ENCODE assay signal across 15 mouse cellular contexts in genomic region chr8:123033431-123033830, GRCm38 (mm10). TPM values are rescaled to one million over a fixed set of nuclear protein-coding genes. Genes with fewer than 3 reads are reported as not detected.
DNase-seq lines count a peak whose midpoint lies in the region; ATAC-seq and TF ChIP-seq lines count a peak whose summit lies in the region.
"Had no signal": no experiment of that assay in that cellular context is flagged by ENCODE, and none has a peak within 500 bp of the region (broad histone marks: within the 10 kb centered on the region; RNA-seq: fewer than 3 reads in every experiment).

No protein-coding gene starts in this region.

- no peak overlapping the region for H3K9ac ChIP-seq in heart, embryonic 16.5 days (ENCODE audit: low read length)
- no peak overlapping the region for H3K9ac ChIP-seq in liver, embryonic 16.5 days (ENCODE audit: low read depth, low read length)
- H3K9ac ChIP-seq in hindbrain, embryonic 13.5 days, result no peak overlapping the region
- H3K9ac ChIP-seq: lung, embryonic 15.5 days had no signal

- ATAC-seq in heart, embryonic 16.5 days (replicated peaks; ENCODE audit: extremely low read depth, insufficient read depth, low FRiP score), result no peak
- no peak for ATAC-seq in liver, embryonic 16.5 days (ENCODE audit: low read depth)
- no peak for ATAC-seq in hindbrain, embryonic 13.5 days (ENCODE audit: low FRiP score)

- TF ChIP-seq CTCF in bone marrow macrophage, adult 2 months (IDR thresholded peaks at IDR 0.05; ENCODE audit: low read depth, low read length), result no peak

- no peaks in the 10 kb centered on the region for H3K36me3 ChIP-seq in heart, embryonic 16.5 days (ENCODE audit: control insufficient read depth, insufficient read depth)
- H3K36me3 ChIP-seq in liver, embryonic 16.5 days (ENCODE audit: control insufficient read depth, insufficient read depth), result no peaks in the 10 kb centered on the region
- no peaks in the 10 kb centered on the region for H3K36me3 ChIP-seq in hindbrain, embryonic 13.5 days
- H3K36me3 ChIP-seq: lung, embryonic 15.5 days had no signal

- peaks cover 41% of the 10 kb centered on the region for H3K4me1 ChIP-seq in heart, embryonic 16.5 days (ENCODE audit: control insufficient read depth, insufficient read depth, low read length)
- H3K4me1 ChIP-seq in bone marrow macrophage, adult 2 months (ENCODE audit: control insufficient read depth, insufficient read depth, low read length), result peaks cover 73% of the 10 kb centered on the region
- peaks cover 67% of the 10 kb centered on the region for H3K4me1 ChIP-seq in liver, embryonic 16.5 days (ENCODE audit: control insufficient read depth, low read depth, low read length)
- H3K4me1 ChIP-seq in hindbrain, embryonic 13.5 days (replicated peaks), result peaks cover 25% of the 10 kb centered on the region

- no peaks in the 10 kb centered on the region for H3K9me3 ChIP-seq in heart, embryonic 16.5 days (replicated peaks; ENCODE audit: control insufficient read depth, low read length)
- H3K9me3 ChIP-seq in liver, embryonic 16.5 days (replicated peaks; ENCODE audit: control insufficient read depth, low read length), result no peaks in the 10 kb centered on the region
- H3K9me3 ChIP-seq in hindbrain, embryonic 13.5 days, result no peaks in the 10 kb centered on the region
- H3K9me3 ChIP-seq: G1E; lung, embryonic 15.5 days had no signal

- H3K27ac ChIP-seq in heart, embryonic 16.5 days (ENCODE audit: low read length), result peak overlapping the region; percentile 53
- H3K27ac ChIP-seq in bone marrow macrophage, adult 2 months (ENCODE audit: insufficient read depth, low read depth, low read length), result peak overlapping the region; percentile 96
- H3K27ac ChIP-seq in liver, embryonic 16.5 days (ENCODE audit: low read length), result peak overlapping the region; percentile 68
- no peak overlapping the region for H3K27ac ChIP-seq in hindbrain, embryonic 13.5 days
- H3K27ac ChIP-seq: kidney, postnatal 0 days; lung, embryonic 15.5 days had no signal

- intact Hi-C loops in heart, postnatal 25 days (cut with DNase I), result loop anchor here (5.0 kb wide), 1 partner anchor 36 kb away; no protein-coding TSS in a partner anchor

- no peaks in the 10 kb centered on the region for H3K27me3 ChIP-seq in heart, embryonic 16.5 days (ENCODE audit: control insufficient read depth, insufficient read depth, low read length)
- H3K27me3 ChIP-seq in liver, embryonic 16.5 days (ENCODE audit: control insufficient read depth, insufficient read depth, low read depth, low read length), result no peaks in the 10 kb centered on the region
- no peaks in the 10 kb centered on the region for H3K27me3 ChIP-seq in hindbrain, embryonic 13.5 days
- H3K27me3 ChIP-seq: lung, embryonic 15.5 days had no signal

- no peak for TF ChIP-seq POLR2A in bone marrow macrophage, adult 2 months (IDR thresholded peaks at IDR 0.05; ENCODE audit: borderline replicate concordance, low read depth, low read length)

- H3K4me3 ChIP-seq in heart, embryonic 16.5 days (ENCODE audit: low read length), result no peak overlapping the region
- no peak overlapping the region; the same call in 1 of the 2 replicates for H3K4me3 ChIP-seq in bone marrow macrophage, adult 2 months (ENCODE audit: insufficient read depth, low read length)
- no peak overlapping the region for H3K4me3 ChIP-seq in liver, embryonic 16.5 days (ENCODE audit: low read depth, low read length)
- no peak overlapping the region for H3K4me3 ChIP-seq in hindbrain, embryonic 13.5 days
- H3K4me3 ChIP-seq: layer of hippocampus, adult 2 months; lung, embryonic 15.5 days had no signal

- no peak for DNase-seq in heart, postnatal 25 days (ENCODE audit: low spot score)
- peak; percentile 61 for DNase-seq in 416B (ENCODE audit: low read depth)
- no peak for DNase-seq in testis, postnatal 14 days (ENCODE audit: low spot score)
- DNase-seq in lung, postnatal 25 days (ENCODE audit: low spot score), result no peak
- DNase-seq: adrenal gland, adult 2 months; cerebellum, adult 8-10 months; right cerebral cortex, postnatal 4 days had no signal

- no peak overlapping the region for H3K4me2 ChIP-seq in heart, embryonic 16.5 days (ENCODE audit: low read depth, low read length)
- 0 out of 2 replicates have a peak overlapping the region, but pooled peaks have one; percentile 15 for H3K4me2 ChIP-seq in liver, embryonic 16.5 days (ENCODE audit: low read depth, low read length)
- H3K4me2 ChIP-seq in hindbrain, embryonic 13.5 days, result no peak overlapping the region
- H3K4me2 ChIP-seq: lung, embryonic 15.5 days had no signal

RNA-seq across cellular contexts. Expression of gene Ankrd11, which starts 8.6 kb away (rescaled TPM):
- 17.6 and 18.5 TPM in 2 replicates for polyA plus RNA-seq in heart, embryonic 16.5 days (2015; fragmentation: Nextera tagmentation; extraction: Ambion mirVana)
- 10 to 100 TPM; 63.7 to 73.0 TPM for total RNA-seq in heart, postnatal 25 days (2021)
- 76.2 and 79.2 TPM in 2 replicates for polyA plus RNA-seq in bone marrow macrophage, adult 2 months (2012; ENCODE audit: insufficient read depth, insufficient read length, missing spikeins)
- polyA plus RNA-seq in liver, embryonic 16.5 days (2015; fragmentation: Nextera tagmentation; extraction: Ambion mirVana), result 7.8 and 8.6 TPM in 2 replicates
- polyA plus RNA-seq in hindbrain, embryonic 13.5 days (2015; fragmentation: Nextera tagmentation; extraction: Ambion mirVana), result 29.9 and 30.7 TPM in 2 replicates

RNA-seq across cellular contexts. Expression of gene Spg7, which starts 29.3 kb away (rescaled TPM):
- 60.7 and 71.0 TPM in 2 replicates for polyA plus RNA-seq in heart, embryonic 16.5 days (2015; fragmentation: Nextera tagmentation; extraction: Ambion mirVana)
- 10 to 100 TPM; 77.4 to 78.7 TPM for total RNA-seq in heart, postnatal 25 days (2021)
- 58.3 and 65.1 TPM in 2 replicates for polyA plus RNA-seq in bone marrow macrophage, adult 2 months (2012; ENCODE audit: insufficient read depth, insufficient read length, missing spikeins)
- 19.9 and 20.7 TPM in 2 replicates for polyA plus RNA-seq in liver, embryonic 16.5 days (2015; fragmentation: Nextera tagmentation; extraction: Ambion mirVana)
- polyA plus RNA-seq in hindbrain, embryonic 13.5 days (2015; fragmentation: Nextera tagmentation; extraction: Ambion mirVana), result 45.9 and 48.7 TPM in 2 replicates
